Mouse (Mus musculus) liver, adult 2 months (tissue): ENCODE measurements around the gene Serpina3g. TPM values are rescaled to one million over a fixed set of nuclear protein-coding genes. Genes with fewer than 3 reads are reported as not detected.
"Not testable (repeated sequence)": the region's sequence is repeated elsewhere in the genome, so short reads cannot be mapped to it uniquely, and the experiment has no call there.

Experiments used
- DNase-seq: peaks from one replicate; pipeline ENCODE4 v3.0.0-alpha.2; 2011; ENCODE audit warnings: low read depth, low spot score; ENCODE audit errors: extremely low read depth
- H3K27ac ChIP-seq: fragments of 200-500 bp; replicated peaks from 2 replicates; pipeline ENCODE4 v1.5.1; 2012; ENCODE audit warnings: low read depth, mild to moderate bottlenecking, control low read depth, inconsistent platforms, low read length; ENCODE audit not compliant: insufficient read depth
- H3K27me3 ChIP-seq: fragments of 200-500 bp; 2 replicates; pipeline ENCODE4 v1.6.1; 2012; ENCODE audit warnings: mild to moderate bottlenecking, moderate library complexity, low read length, inconsistent platforms; ENCODE audit not compliant: control insufficient read depth, insufficient read depth
- H3K36me3 ChIP-seq: fragments of 200-500 bp; 2 replicates; pipeline ENCODE4 v1.6.1; 2012; ENCODE audit warnings: low read length, inconsistent platforms; ENCODE audit not compliant: control insufficient read depth, insufficient read depth
- H3K4me1 ChIP-seq: fragments of 200-500 bp; 2 replicates; pipeline ENCODE4 v1.6.1; 2011; ENCODE audit warnings: low read length; ENCODE audit not compliant: control insufficient read depth, insufficient read depth
- H3K4me3 ChIP-seq: fragments of 200-500 bp; 2 replicates; pipeline ENCODE4 v1.5.1; 2011; ENCODE audit warnings: low read depth, mild to moderate bottlenecking, control low read depth, low read length, moderate library complexity; ENCODE audit not compliant: insufficient read depth
- H3K79me2 ChIP-seq: fragments of 200-500 bp; 2 replicates; pipeline ENCODE4 v1.6.1; 2012; ENCODE audit warnings: inconsistent platforms, mild to moderate bottlenecking, low read length, moderate library complexity; ENCODE audit not compliant: control insufficient read depth, insufficient read depth
- H3K9ac ChIP-seq: fragments of 200-500 bp; 2 replicates; pipeline ENCODE4 v1.6.1; 2012; ENCODE audit warnings: low read depth, mild to moderate bottlenecking, control low read depth, inconsistent platforms, low read length
- CTCF ChIP-seq: fragments of 200-500 bp; IDR thresholded peaks from 2 replicates; pipeline ENCODE4 v1.5.1; 2011; ENCODE audit warnings: low read depth, low read length, control low read depth
- POLR2A ChIP-seq: fragments of 200-500 bp; IDR thresholded peaks from 2 replicates; pipeline ENCODE4 v1.6.1; 2011; ENCODE audit warnings: low read length, control low read depth; ENCODE audit not compliant: insufficient read depth; ENCODE audit errors: extremely low read depth
- WGBS: fragments of 180-500 bp; shearing (Covaris S2); methylation state at CpG from one replicate; pipeline ENCODE4 v1.1.7; 2018; 5-methylcytosine and 5-hydroxymethylcytosine counted together
- polyA plus RNA-seq: library from polyadenylated mRNA; depleted of rRNA; stranded (reverse); fragments of >200 nt; gene quantifications from 2 replicates; pipeline ENCODE4 v1.2.3, GENCODE M21; 2012
- total RNA-seq: library from RNA; depleted of rRNA; stranded (reverse); fragments of >200 nt; gene quantifications from 2 replicates; pipeline ENCODE4 v1.2.3, GENCODE M21; 2014

Serpina3g gene
- total and polyA plus RNA-seq, 2 experiments = 9.7 to 20.7 TPM

GRCm38 (mm10) chr12:104214445-104214753 lies 21.6 kb upstream of the Serpina3g start, which contains the start of gene Serpina3f:
Gene Serpina3f (plus strand): TSS chr12:104214544.
- H3K27ac ChIP-seq = peak within 1 kb of the TSS; percentile 38; the same call in 1 of the 2 replicates
- WGBS = 70% methylated on average over 1 of the region's 1 CpGs
- no peaks in the 10 kb centered on the region for H3K36me3 ChIP-seq

GRCm38 (mm10) chr12:104215249-104215648 lies 20.8 kb upstream of the Serpina3g start:
- H3K27me3 ChIP-seq = no peaks in the 10 kb centered on the region
- 82% methylated on average over 1 of the region's 1 CpGs for WGBS
- no peak for DNase-seq

More at GRCm38 (mm10) chr12:104214445-104214753, 21.6 kb upstream of the Serpina3g start, which contains the start of gene Serpina3f:
- no peaks in the 10 kb centered on the region for H3K79me2 ChIP-seq
- DNase-seq = no peak
- H3K27me3 ChIP-seq = no peaks in the 10 kb centered on the region
- H3K4me3 ChIP-seq = 0 out of 2 replicates have a peak within 1 kb of the TSS, but pooled peaks have one; percentile 3
- TF ChIP-seq POLR2A (no peak), CTCF (no peak)
- no peak within 1 kb of the TSS for H3K9ac ChIP-seq
- H3K4me1 ChIP-seq = peaks cover 2% of the 10 kb centered on the region; the same call in 1 of the 2 replicates

GRCm38 (mm10) chr12:104221616-104222015 lies 14.4 kb upstream of the Serpina3g start:
- no peak for DNase-seq
- H3K9ac ChIP-seq = no peak overlapping the region
- H3K27me3 ChIP-seq = no peaks in the 10 kb centered on the region
- no peak overlapping the region for H3K27ac ChIP-seq
- H3K36me3 ChIP-seq = no peaks in the 10 kb centered on the region
- no peak for TF ChIP-seq CTCF
- TF ChIP-seq POLR2A = no peak
- H3K79me2 ChIP-seq = no peaks in the 10 kb centered on the region
- no peak overlapping the region for H3K4me3 ChIP-seq
- peaks cover 13% of the 10 kb centered on the region for H3K4me1 ChIP-seq
- 83% methylated on average over 1 of the region's 1 CpGs for WGBS

More at GRCm38 (mm10) chr12:104215249-104215648, 20.8 kb upstream of the Serpina3g start:
- H3K4me3 ChIP-seq = no peak overlapping the region
- H3K27ac ChIP-seq = no peak overlapping the region
- H3K36me3 ChIP-seq = no peaks in the 10 kb centered on the region
- no peaks in the 10 kb centered on the region for H3K79me2 ChIP-seq
- no peak for TF ChIP-seq POLR2A
- no peak for TF ChIP-seq CTCF
- H3K4me1 ChIP-seq = peaks cover 2% of the 10 kb centered on the region; the same call in 1 of the 2 replicates
- no peak overlapping the region for H3K9ac ChIP-seq

- DNase-seq = no peak
- TF ChIP-seq CTCF (no peak), POLR2A (no peak)
- H3K9ac ChIP-seq = no peak overlapping the region
- H3K79me2 ChIP-seq = no peaks in the 10 kb centered on the region
- H3K36me3 ChIP-seq = no peaks in the 10 kb centered on the region
- peaks cover 13% of the 10 kb centered on the region for H3K4me1 ChIP-seq
- H3K27me3 ChIP-seq = no peaks in the 10 kb centered on the region
- H3K27ac ChIP-seq = no peak overlapping the region
- 77% methylated on average over 1 of the region's 1 CpGs for WGBS
- no peak overlapping the region for H3K4me3 ChIP-seq
Observed at GRCm38 (mm10) chr12:104223690-104224089, 12.4 kb upstream of the Serpina3g start.

- no peak overlapping the region for H3K4me3 ChIP-seq
- TF ChIP-seq CTCF = no peak
- no peak for TF ChIP-seq POLR2A
- no peak overlapping the region for H3K9ac ChIP-seq
- no peaks in the 10 kb centered on the region for H3K36me3 ChIP-seq
- 50% methylated on average over 7 of the region's 7 CpGs for WGBS
- H3K79me2 ChIP-seq = no peaks in the 10 kb centered on the region
- peaks cover 13% of the 10 kb centered on the region for H3K4me1 ChIP-seq
- no peak overlapping the region; the same call in 1 of the 2 replicates for H3K27ac ChIP-seq
- DNase-seq = peak; percentile 66
- no peaks in the 10 kb centered on the region for H3K27me3 ChIP-seq
Observed at GRCm38 (mm10) chr12:104224598-104225300, 11.3 kb upstream of the Serpina3g start.

GRCm38 (mm10) chr12:104230762-104231161 lies 5.3 kb upstream of the Serpina3g start:
- H3K79me2 ChIP-seq = no peaks in the 10 kb centered on the region
- 65% methylated on average over 2 of the region's 2 CpGs for WGBS
- TF ChIP-seq CTCF (no peak), POLR2A (no peak)

GRCm38 (mm10) chr12:104238048-104238447 lies 2.0 kb downstream of the Serpina3g start:
- WGBS = 94% methylated on average over 1 of the region's 1 CpGs
- not testable (repeated sequence) for H3K79me2 ChIP-seq, H3K9ac ChIP-seq, DNase-seq, H3K27me3 ChIP-seq, H3K27ac ChIP-seq, H3K4me3 ChIP-seq, H3K36me3 ChIP-seq, H3K4me1 ChIP-seq

More at GRCm38 (mm10) chr12:104230762-104231161, 5.3 kb upstream of the Serpina3g start:
- Histone ChIP-seq H3K27me3 (no peaks in the 10 kb centered on the region), H3K36me3 (no peaks in the 10 kb centered on the region), H3K27ac (peak overlapping the region; percentile 46), H3K9ac (no peak overlapping the region), H3K4me3 (no peak overlapping the region), H3K4me1 (peaks cover 13% of the 10 kb centered on the region; the same call in 1 of the 2 replicates)
- DNase-seq = peak; percentile 43
